Mouse (Mus musculus) stomach, embryonic 15.5 days (tissue): ENCODE data around the gene Casc1. TPM values are rescaled to one million over a fixed set of nuclear protein-coding genes. Genes with fewer than 3 reads are reported as not detected.

ENCODE experiments used
- ATAC-seq: fragments of 200-750 bp; cut with Nextera tagmentation; 2 replicates; pipeline ENCODE4 v1.8.0; 2017; ENCODE audit warnings: low read depth, moderate number of reproducible peaks, moderate TSS enrichment; ENCODE audit not compliant: insufficient read depth, low FRiP score
- H3K27ac ChIP-seq: fragments of 300-500 bp; sonication (generic); 2 replicates; pipeline ENCODE4 v1.5.1; 2015; ENCODE audit warnings: mild to moderate bottlenecking, inconsistent platforms
- H3K27me3 ChIP-seq: fragments of 300-500 bp; sonication (generic); replicated peaks from 2 replicates; pipeline ENCODE4 v1.6.1; 2015; ENCODE audit warnings: inconsistent platforms
- H3K36me3 ChIP-seq: fragments of 300-500 bp; sonication (generic); 2 replicates; pipeline ENCODE4 v1.6.1; 2015; ENCODE audit warnings: inconsistent platforms
- H3K4me1 ChIP-seq: fragments of 300-500 bp; sonication (generic); 2 replicates; pipeline ENCODE4 v1.6.1; 2015; ENCODE audit warnings: inconsistent platforms
- H3K4me2 ChIP-seq: fragments of 300-500 bp; sonication (generic); 2 replicates; pipeline ENCODE4 v1.6.1; 2015; ENCODE audit warnings: mild to moderate bottlenecking, inconsistent platforms
- H3K4me3 ChIP-seq: fragments of 300-500 bp; sonication (generic); replicated peaks from 2 replicates; pipeline ENCODE4 v1.5.1; 2015; ENCODE audit warnings: inconsistent platforms
- H3K9ac ChIP-seq: fragments of 300-500 bp; sonication (generic); 2 replicates; pipeline ENCODE4 v1.6.1; 2015; ENCODE audit warnings: inconsistent platforms
- H3K9me3 ChIP-seq: fragments of 300-500 bp; sonication (generic); 2 replicates; pipeline ENCODE4 v1.6.1; 2016; ENCODE audit warnings: inconsistent platforms
- WGBS: fragments of 180-500 bp; shearing (Covaris S2); methylation state at CpG from one replicate; pipeline ENCODE4 v1.1.7; 2015; 5-methylcytosine and 5-hydroxymethylcytosine counted together
- polyA plus RNA-seq: library from polyadenylated mRNA; unstranded; fragments of >200 nt; fragmentation: Nextera tagmentation; extraction: Ambion mirVana; gene quantifications from 2 replicates; pipeline ENCODE4 v1.2.1, GENCODE M21; 2015

Casc1 gene
- polyA plus RNA-seq, 1 experiment from 2014 or later: 0.19 TPM

- Histone ChIP-seq H3K36me3 (no peaks in the 10 kb centered on the region), H3K4me2 (no peak overlapping the region), H3K9me3 (no peaks in the 10 kb centered on the region), H3K27me3 (no peaks in the 10 kb centered on the region), H3K9ac (no peak overlapping the region), H3K27ac (no peak overlapping the region), H3K4me3 (no peak overlapping the region), H3K4me1 (no peaks in the 10 kb centered on the region)
- no peak for ATAC-seq
- 89% methylated on average over 8 of the region's 8 CpGs for WGBS
Measured at GRCm38 (mm10) chr6:145197949-145198686, 12.7 kb downstream of the Casc1 start.

GRCm38 (mm10) chr6:145193446-145193845 is 17.4 kb downstream of the Casc1 start:
- ATAC-seq: no peak
- Histone ChIP-seq H3K9ac (no peak overlapping the region), H3K4me2 (no peak overlapping the region), H3K27me3 (no peaks in the 10 kb centered on the region), H3K27ac (no peak overlapping the region), H3K9me3 (no peaks in the 10 kb centered on the region), H3K36me3 (no peaks in the 10 kb centered on the region), H3K4me1 (no peaks in the 10 kb centered on the region), H3K4me3 (no peak overlapping the region)
- WGBS: 68% methylated on average over 11 of the region's 11 CpGs

GRCm38 (mm10) chr6:145193038-145193437 is 17.8 kb downstream of the Casc1 start:
- H3K36me3 ChIP-seq: no peaks in the 10 kb centered on the region
- no peaks in the 10 kb centered on the region for H3K27me3 ChIP-seq
- no peaks in the 10 kb centered on the region for H3K9me3 ChIP-seq
- no peak overlapping the region for H3K27ac ChIP-seq
- ATAC-seq: no peak
- no peak overlapping the region for H3K4me3 ChIP-seq
- WGBS: 82% methylated on average over 3 of the region's 3 CpGs
- no peak overlapping the region for H3K9ac ChIP-seq
- H3K4me2 ChIP-seq: no peak overlapping the region
- no peaks in the 10 kb centered on the region for H3K4me1 ChIP-seq

- Histone ChIP-seq H3K9ac (no peak overlapping the region), H3K4me3 (peak overlapping the region; percentile 34), H3K4me2 (peak overlapping the region; percentile 57), H3K27ac (no peak overlapping the region), H3K9me3 (no peaks in the 10 kb centered on the region), H3K36me3 (no peaks in the 10 kb centered on the region), H3K27me3 (no peaks in the 10 kb centered on the region), H3K4me1 (no peaks in the 10 kb centered on the region)
- no peak; the same call in 1 of the 2 replicates for ATAC-seq
- WGBS: 55% methylated on average over 27 of the region's 27 CpGs
Measured at GRCm38 (mm10) chr6:145187093-145188088, 23.4 kb downstream of the Casc1 start.

- no peak for ATAC-seq
- Histone ChIP-seq H3K36me3 (no peaks in the 10 kb centered on the region), H3K27me3 (no peaks in the 10 kb centered on the region), H3K9ac (no peak overlapping the region), H3K9me3 (no peaks in the 10 kb centered on the region), H3K4me1 (no peaks in the 10 kb centered on the region), H3K4me2 (no peak overlapping the region), H3K4me3 (no peak overlapping the region), H3K27ac (no peak overlapping the region)
- 86% methylated on average over 1 of the region's 1 CpGs for WGBS
Measured at GRCm38 (mm10) chr6:145186096-145186495, 24.7 kb downstream of the Casc1 start.

- ATAC-seq: no peak
- Histone ChIP-seq H3K27me3 (no peaks in the 10 kb centered on the region), H3K36me3 (no peaks in the 10 kb centered on the region), H3K4me1 (no peaks in the 10 kb centered on the region), H3K4me2 (no peak overlapping the region), H3K4me3 (no peak overlapping the region), H3K9me3 (no peaks in the 10 kb centered on the region), H3K27ac (no peak overlapping the region), H3K9ac (no peak overlapping the region)
- WGBS: 58% methylated on average over 8 of the region's 8 CpGs
Measured at GRCm38 (mm10) chr6:145182044-145182443, 28.8 kb downstream of the Casc1 start.

GRCm38 (mm10) chr6:145179665-145180064 is 31.1 kb downstream of the Casc1 start:
- no peak overlapping the region for H3K9ac ChIP-seq
- H3K4me2 ChIP-seq: no peak overlapping the region
- H3K36me3 ChIP-seq: no peaks in the 10 kb centered on the region
- WGBS: 36% methylated on average over 6 of the region's 6 CpGs
- H3K27ac ChIP-seq: no peak overlapping the region
- ATAC-seq: no peak
- H3K4me3 ChIP-seq: no peak overlapping the region
- H3K27me3 ChIP-seq: no peaks in the 10 kb centered on the region
- no peaks in the 10 kb centered on the region for H3K9me3 ChIP-seq
- H3K4me1 ChIP-seq: 0 out of 2 replicates have a peak, but pooled peaks cover 8% of the 10 kb centered on the region

GRCm38 (mm10) chr6:145176474-145176873 is 34.3 kb downstream of the Casc1 start:
- no peak overlapping the region for H3K9ac ChIP-seq
- ATAC-seq: no peak
- H3K4me2 ChIP-seq: no peak overlapping the region
- H3K36me3 ChIP-seq: no peaks in the 10 kb centered on the region
- WGBS: 62% methylated on average over 10 of the region's 10 CpGs
- no peak overlapping the region for H3K27ac ChIP-seq
- H3K9me3 ChIP-seq: no peaks in the 10 kb centered on the region
- H3K4me3 ChIP-seq: no peak overlapping the region
- H3K27me3 ChIP-seq: no peaks in the 10 kb centered on the region; the same call in 1 of the 2 replicates
- peaks cover 19% of the 10 kb centered on the region for H3K4me1 ChIP-seq

GRCm38 (mm10) chr6:145175571-145175981 is 35.2 kb downstream of the Casc1 start:
- ATAC-seq: peak; percentile 21; the same call in 1 of the 2 replicates
- H3K9ac ChIP-seq: no peak overlapping the region
- H3K9me3 ChIP-seq: no peaks in the 10 kb centered on the region
- 36% methylated on average over 9 of the region's 9 CpGs for WGBS
- no peaks in the 10 kb centered on the region for H3K36me3 ChIP-seq
- H3K27me3 ChIP-seq: no peaks in the 10 kb centered on the region; the same call in 1 of the 2 replicates
- H3K27ac ChIP-seq: no peak overlapping the region
- no peak overlapping the region for H3K4me2 ChIP-seq
- peaks cover 19% of the 10 kb centered on the region for H3K4me1 ChIP-seq
- H3K4me3 ChIP-seq: no peak overlapping the region

GRCm38 (mm10) chr6:145173781-145174191 is 37.0 kb downstream of the Casc1 start:
- WGBS: 6% methylated on average over 11 of the region's 11 CpGs
- ATAC-seq: peak; percentile 88
- H3K36me3 ChIP-seq: no peaks in the 10 kb centered on the region
- no peaks in the 10 kb centered on the region for H3K9me3 ChIP-seq
- H3K4me2 ChIP-seq: peak overlapping the region; percentile 30
- H3K27ac ChIP-seq: peak overlapping the region; percentile 40; the same call in 1 of the 2 replicates
- peaks cover 19% of the 10 kb centered on the region for H3K4me1 ChIP-seq
- H3K27me3 ChIP-seq: no peaks in the 10 kb centered on the region; the same call in 1 of the 2 replicates
- no peak overlapping the region for H3K4me3 ChIP-seq
- no peak overlapping the region for H3K9ac ChIP-seq

- H3K4me3 ChIP-seq: no peak overlapping the region
- H3K4me1 ChIP-seq: peaks cover 19% of the 10 kb centered on the region
- H3K4me2 ChIP-seq: no peak overlapping the region
- H3K27me3 ChIP-seq: no peaks in the 10 kb centered on the region; the same call in 1 of the 2 replicates
- 77% methylated on average over 14 of the region's 14 CpGs for WGBS
- no peak overlapping the region for H3K27ac ChIP-seq
- H3K36me3 ChIP-seq: no peaks in the 10 kb centered on the region
- H3K9ac ChIP-seq: no peak overlapping the region
- ATAC-seq: no peak
- H3K9me3 ChIP-seq: no peaks in the 10 kb centered on the region
Measured at GRCm38 (mm10) chr6:145171892-145172606, 38.8 kb downstream of the Casc1 start.
